Mouse (Mus musculus) megakaryocyte, embryonic 14.5 days (primary cell): ENCODE measurements around the gene Stra6. TPM values are rescaled to one million over a fixed set of nuclear protein-coding genes. Genes with fewer than 3 reads are reported as not detected.

ENCODE experiments used
- H3K27me3 ChIP-seq: replicated peaks from 2 replicates; pipeline ENCODE3; 2012; ENCODE audit warnings: inconsistent platforms
- H3K36me3 ChIP-seq: replicated peaks from 2 replicates; pipeline ENCODE3; 2012; ENCODE audit warnings: low read length, inconsistent platforms, mixed read lengths
- H3K4me1 ChIP-seq: 2 replicates; pipeline ENCODE4 v1.6.1; 2012; ENCODE audit warnings: inconsistent platforms
- H3K4me3 ChIP-seq: replicated peaks from 2 replicates; pipeline ENCODE3; 2012; ENCODE audit warnings: moderate library complexity, mild to moderate bottlenecking, inconsistent platforms
- H3K9me3 ChIP-seq: 2 replicates; pipeline ENCODE4 v1.6.1; 2012; ENCODE audit warnings: inconsistent platforms
- FLI1 ChIP-seq: IDR thresholded peaks from 2 replicates; pipeline ENCODE4 v1.6.1; 2012; ENCODE audit warnings: low read length, inconsistent platforms, mixed read lengths
- GATA1 ChIP-seq: IDR thresholded peaks from 3 replicates; pipeline ENCODE4 v1.6.1; 2012; ENCODE audit warnings: mixed read lengths, low read length, inconsistent platforms, borderline replicate concordance
- polyA plus RNA-seq: library from polyadenylated mRNA; stranded (reverse); fragments of >175 nt; gene quantifications from 2 replicates; pipeline ENCODE4 v1.2.3, GENCODE M21; 2012; ENCODE audit warnings: low replicate concordance; ENCODE audit not compliant: insufficient read depth

Gene Stra6
- polyA plus RNA-seq, 1 experiment = not detected

GRCm38 (mm10) chr9:58035519-58035918 lies 28.1 kb upstream of the Stra6 start:
- no peaks in the 10 kb centered on the region for H3K36me3 ChIP-seq

GRCm38 (mm10) chr9:58035951-58036698 lies 27.5 kb upstream of the Stra6 start:
- TF ChIP-seq FLI1 (no peak), GATA1 (no peak)
- H3K36me3 ChIP-seq = no peaks in the 10 kb centered on the region
- H3K27me3 ChIP-seq = peaks cover 86% of the 10 kb centered on the region
- peaks cover 5% of the 10 kb centered on the region; the same call in 1 of the 2 replicates for H3K4me1 ChIP-seq
- H3K9me3 ChIP-seq = no peaks in the 10 kb centered on the region
- H3K4me3 ChIP-seq = no peak overlapping the region

More at GRCm38 (mm10) chr9:58035519-58035918, 28.1 kb upstream of the Stra6 start:
- Histone ChIP-seq H3K9me3 (no peaks in the 10 kb centered on the region), H3K27me3 (peaks cover 87% of the 10 kb centered on the region), H3K4me1 (peaks cover 5% of the 10 kb centered on the region; the same call in 1 of the 2 replicates), H3K4me3 (no peak overlapping the region)
- TF ChIP-seq GATA1 (no peak), FLI1 (no peak)

- H3K4me1 ChIP-seq = peaks cover 5% of the 10 kb centered on the region; the same call in 1 of the 2 replicates
- H3K27me3 ChIP-seq = peaks cover 86% of the 10 kb centered on the region
- no peak overlapping the region for H3K4me3 ChIP-seq
- no peak for TF ChIP-seq FLI1
- no peak for TF ChIP-seq GATA1
- H3K9me3 ChIP-seq = no peaks in the 10 kb centered on the region
- no peaks in the 10 kb centered on the region for H3K36me3 ChIP-seq
Observed at GRCm38 (mm10) chr9:58036961-58037360, 26.6 kb upstream of the Stra6 start.

GRCm38 (mm10) chr9:58038500-58039168 lies 25.0 kb upstream of the Stra6 start:
- Histone ChIP-seq H3K4me1 (peaks cover 5% of the 10 kb centered on the region; the same call in 1 of the 2 replicates), H3K36me3 (no peaks in the 10 kb centered on the region), H3K4me3 (no peak overlapping the region), H3K27me3 (peaks cover 87% of the 10 kb centered on the region), H3K9me3 (no peaks in the 10 kb centered on the region)
- TF ChIP-seq GATA1 (no peak), FLI1 (no peak)

- peaks cover 95% of the 10 kb centered on the region for H3K27me3 ChIP-seq
Observed at GRCm38 (mm10) chr9:58040977-58041376, 22.6 kb upstream of the Stra6 start.

GRCm38 (mm10) chr9:58042391-58042790 lies 21.2 kb upstream of the Stra6 start:
- H3K27me3 ChIP-seq = peaks cover 93% of the 10 kb centered on the region
- H3K9me3 ChIP-seq = no peaks in the 10 kb centered on the region
- peaks cover 9% of the 10 kb centered on the region; the same call in 1 of the 2 replicates for H3K4me1 ChIP-seq
- no peak overlapping the region for H3K4me3 ChIP-seq
- no peak for TF ChIP-seq GATA1
- no peak for TF ChIP-seq FLI1
- H3K36me3 ChIP-seq = no peaks in the 10 kb centered on the region

More at GRCm38 (mm10) chr9:58040977-58041376, 22.6 kb upstream of the Stra6 start:
- Histone ChIP-seq H3K9me3 (no peaks in the 10 kb centered on the region), H3K4me3 (no peak overlapping the region), H3K36me3 (no peaks in the 10 kb centered on the region), H3K4me1 (peaks cover 9% of the 10 kb centered on the region; the same call in 1 of the 2 replicates)
- TF ChIP-seq FLI1 (no peak), GATA1 (no peak)

GRCm38 (mm10) chr9:58043496-58044017 lies 20.0 kb upstream of the Stra6 start:
- peaks cover 9% of the 10 kb centered on the region; the same call in 1 of the 2 replicates for H3K4me1 ChIP-seq
- H3K4me3 ChIP-seq = no peak overlapping the region
- TF ChIP-seq GATA1 (no peak), FLI1 (no peak)
- no peaks in the 10 kb centered on the region for H3K36me3 ChIP-seq
- H3K9me3 ChIP-seq = no peaks in the 10 kb centered on the region
- H3K27me3 ChIP-seq = peaks cover 93% of the 10 kb centered on the region

GRCm38 (mm10) chr9:58044828-58045227 lies 18.8 kb upstream of the Stra6 start:
- no peaks in the 10 kb centered on the region for H3K36me3 ChIP-seq
- H3K27me3 ChIP-seq = peaks cover 92% of the 10 kb centered on the region
- peaks cover 3% of the 10 kb centered on the region; the same call in 1 of the 2 replicates for H3K4me1 ChIP-seq
- no peaks in the 10 kb centered on the region for H3K9me3 ChIP-seq
- TF ChIP-seq GATA1 (no peak), FLI1 (no peak)
- H3K4me3 ChIP-seq = no peak overlapping the region

- peaks cover 96% of the 10 kb centered on the region for H3K27me3 ChIP-seq
- TF ChIP-seq GATA1 = no peak
- no peak for TF ChIP-seq FLI1
- H3K9me3 ChIP-seq = no peaks in the 10 kb centered on the region
- no peaks in the 10 kb centered on the region for H3K36me3 ChIP-seq
- H3K4me3 ChIP-seq = no peak overlapping the region
- 0 out of 2 replicates have a peak, but pooled peaks cover 3% of the 10 kb centered on the region for H3K4me1 ChIP-seq
Observed at GRCm38 (mm10) chr9:58045646-58046045, 17.9 kb upstream of the Stra6 start.

- no peak overlapping the region for H3K4me3 ChIP-seq
- 0 out of 2 replicates have a peak, but pooled peaks cover 3% of the 10 kb centered on the region for H3K4me1 ChIP-seq
- H3K36me3 ChIP-seq = no peaks in the 10 kb centered on the region
- H3K27me3 ChIP-seq = peaks cover 97% of the 10 kb centered on the region
- no peaks in the 10 kb centered on the region for H3K9me3 ChIP-seq
- TF ChIP-seq GATA1 (no peak), FLI1 (no peak)
Observed at GRCm38 (mm10) chr9:58047061-58047460, 16.5 kb upstream of the Stra6 start.
